Mouse (Mus musculus): Measurements from ENCODE around the gene Smim20.

GRCm38 (mm10) chr5:53324791-53325190 is 57.9 kb downstream of the Smim20 start:
- TF ChIP-seq CTCF (IDR thresholded peaks at IDR 0.05; ENCODE audit: insufficient read depth, low read depth, low read length) (no peak), POLR2A (IDR thresholded peaks at IDR 0.05; ENCODE audit: insufficient read depth, low read depth, low read length) (no peak)

Data from olfactory bulb, adult 2 months (tissue).